Mouse (Mus musculus) ES-Bruce4 (cell line): ENCODE measurements around the gene Lmln.

ENCODE experiments used
- CTCF ChIP-seq: IDR thresholded peaks from one replicate; pipeline ENCODE4 v1.8.1; 2011; ENCODE audit warnings: low read depth, low read length
- EP300 ChIP-seq: IDR thresholded peaks from 2 replicates; pipeline ENCODE4 v1.6.1; 2011; ENCODE audit warnings: low read depth, low read length; ENCODE audit not compliant: insufficient read depth
- POLR2A ChIP-seq: IDR thresholded peaks from one replicate; pipeline ENCODE4 v1.8.1; 2011; ENCODE audit warnings: low read length; ENCODE audit not compliant: insufficient read depth

GRCm38 (mm10) chr16:33056786-33057185 lies 5.5 kb upstream of the Lmln start:
- TF ChIP-seq CTCF (no peak), POLR2A (no peak), EP300 (no peak)
